Mouse (Mus musculus): Measurements from ENCODE around the gene Pitpnm2. TPM values are rescaled to one million over a fixed set of nuclear protein-coding genes. Genes with fewer than 3 reads are reported as not detected.

Gene Pitpnm2
- total RNA-seq, 2 experiments from 2014 or later: 16.7 to 17.6 TPM

Other genes starting within 250 kb of the Pitpnm2 start
- 1 to 10 TPM; 4.2 to 6.3 TPM for gene Vps37b, start 217.5 kb downstream of the Pitpnm2 start, total RNA-seq (2021)
- 1 to 10 TPM; 7.9 to 9.5 TPM for gene Abcb9, start 154.0 kb downstream of the Pitpnm2 start, total RNA-seq (2021)
- gene Ogfod2, start 137.5 kb downstream of the Pitpnm2 start, total RNA-seq (2021): 10 to 100 TPM; 10.0 to 10.4 TPM
- gene Arl6ip4, start 133.7 kb downstream of the Pitpnm2 start, total RNA-seq (2021): 10 to 100 TPM; 36.0 to 40.9 TPM
- gene Mphosph9, start 78.2 kb upstream of the Pitpnm2 start, total RNA-seq (2021): 1 to 10 TPM; 2.5 to 2.8 TPM
- gene 2810006K23Rik, start 78.3 kb upstream of the Pitpnm2 start, total RNA-seq (2021): 1 to 10 TPM; 5.2 to 7.4 TPM
- gene Cdk2ap1, start 113.3 kb upstream of the Pitpnm2 start, total RNA-seq (2021): 100 to 1,000 TPM; 113 to 116 TPM
- 10 to 100 TPM; 35.3 to 37.7 TPM for gene Sbno1, start 176.2 kb upstream of the Pitpnm2 start, total RNA-seq (2021)
- 100 to 1,000 TPM; 107 to 134 TPM for gene Kmt5a, start 190.2 kb upstream of the Pitpnm2 start, total RNA-seq (2021)
- 1 to 10 TPM; 3.9 to 5.1 TPM for gene Rilpl2, start 228.6 kb upstream of the Pitpnm2 start, total RNA-seq (2021)
- 10 to 100 TPM; 23.0 to 23.8 TPM for gene Snrnp35, start 233.4 kb upstream of the Pitpnm2 start, total RNA-seq (2021)